Mouse (Mus musculus) gastrocnemius, adult 2 months (tissue): ENCODE measurements around the gene Tbc1d10a. TPM values are rescaled to one million over a fixed set of nuclear protein-coding genes. Genes with fewer than 3 reads are reported as not detected.
"Not testable (repeated sequence)": the region's sequence is repeated elsewhere in the genome, so short reads cannot be mapped to it uniquely, and the experiment has no call there.

ENCODE experiments used
- DNase-seq: peaks from one replicate; pipeline ENCODE4 v3.0.0; 2022
- H3K27ac ChIP-seq: fragments of 200-600 bp; 2 replicates; pipeline ENCODE4 v1.8.1; 2022; ENCODE audit warnings: mild to moderate bottlenecking
- H3K4me3 ChIP-seq: fragments of 200-600 bp; 2 replicates; pipeline ENCODE4 v1.8.1; 2022; ENCODE audit warnings: mild to moderate bottlenecking, moderate library complexity
- CTCF ChIP-seq: fragments of 200-600 bp; IDR thresholded peaks from 2 replicates; pipeline ENCODE4 v1.8.1; 2022; ENCODE audit warnings: antibody characterized with exemption, mild to moderate bottlenecking, moderate library complexity
- intact Hi-C: fragments of 180-260 bp; cut with DNase I; formaldehyde crosslinking; loops from one replicate; pipeline ENCODE4 v1.15.1; 2025
- total RNA-seq, 2 experiments: library from RNA; stranded (reverse); gene quantifications; 2 replicates each; pipeline ENCODE4 v1.2.3; 2021

Tbc1d10a gene
- total RNA-seq, 2 experiments from 2014 or later: 3.1 to 5.2 TPM

DNA sequence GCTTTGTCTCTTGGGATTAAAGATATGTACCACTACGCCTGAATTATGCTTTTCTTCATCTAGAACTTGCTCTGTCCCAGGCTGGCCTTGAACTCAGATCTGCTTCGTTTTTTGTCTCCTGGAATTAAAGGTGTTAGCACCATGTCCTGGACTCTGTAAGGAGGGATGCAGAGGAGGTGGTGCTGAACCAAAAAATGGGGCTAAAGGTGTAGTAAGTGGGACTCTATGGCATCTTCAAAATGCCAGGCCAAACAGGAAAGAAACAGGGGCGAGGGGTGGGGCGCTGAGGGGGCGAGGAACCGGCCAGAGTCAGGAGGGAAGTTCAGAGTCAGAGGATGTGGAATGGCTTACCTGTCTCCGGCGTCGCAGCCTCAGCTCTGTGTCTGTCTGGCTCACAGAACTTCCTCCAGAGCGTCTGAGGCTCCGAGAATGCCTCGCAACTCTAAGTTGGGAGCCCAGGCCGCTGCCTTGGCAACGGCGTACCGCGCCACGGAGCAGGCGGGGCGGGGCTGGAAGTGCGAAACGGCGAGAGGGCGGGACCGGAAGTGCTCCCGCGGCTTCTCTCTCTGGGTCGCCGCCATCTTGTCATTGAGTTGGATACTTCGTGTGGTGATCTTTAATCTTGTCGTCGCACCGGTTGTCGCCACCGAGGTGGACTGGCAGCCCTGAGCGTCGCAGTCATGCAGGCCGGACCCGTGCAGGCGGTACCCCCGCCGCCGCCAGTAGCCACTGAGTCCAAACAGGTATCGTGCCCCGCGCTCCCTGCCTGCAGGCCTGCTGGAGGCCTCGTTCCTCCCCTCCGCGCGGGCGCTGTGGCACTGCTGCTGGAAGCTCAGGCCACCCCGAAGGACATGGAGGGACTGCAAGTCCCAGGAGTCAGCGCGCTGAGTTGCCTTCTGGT, 26.5 kb upstream of the Tbc1d10a start, which contains the start of the genes Ccdc157 and Sf3a1:
Ccdc157 (minus strand) TSS at position 486 of the 901 bp plus-strand sequence.
Sf3a1 (plus strand) TSS at position 543 of the 901 bp plus-strand sequence.
- peak; percentile 97 for DNase-seq
- Histone ChIP-seq H3K4me3 (peak within 1 kb of the TSS; percentile 98), H3K27ac (peak within 1 kb of the TSS; percentile 89)
- peak; percentile 14; the same call in 1 of the 2 replicates for TF ChIP-seq CTCF
- intact Hi-C loops: loop anchor here (1.0 to 10.0 kb wide), 2 partner anchors 25 to 55 kb away; partner anchors contain the start of genes Castor1 and Rnf215

DNA sequence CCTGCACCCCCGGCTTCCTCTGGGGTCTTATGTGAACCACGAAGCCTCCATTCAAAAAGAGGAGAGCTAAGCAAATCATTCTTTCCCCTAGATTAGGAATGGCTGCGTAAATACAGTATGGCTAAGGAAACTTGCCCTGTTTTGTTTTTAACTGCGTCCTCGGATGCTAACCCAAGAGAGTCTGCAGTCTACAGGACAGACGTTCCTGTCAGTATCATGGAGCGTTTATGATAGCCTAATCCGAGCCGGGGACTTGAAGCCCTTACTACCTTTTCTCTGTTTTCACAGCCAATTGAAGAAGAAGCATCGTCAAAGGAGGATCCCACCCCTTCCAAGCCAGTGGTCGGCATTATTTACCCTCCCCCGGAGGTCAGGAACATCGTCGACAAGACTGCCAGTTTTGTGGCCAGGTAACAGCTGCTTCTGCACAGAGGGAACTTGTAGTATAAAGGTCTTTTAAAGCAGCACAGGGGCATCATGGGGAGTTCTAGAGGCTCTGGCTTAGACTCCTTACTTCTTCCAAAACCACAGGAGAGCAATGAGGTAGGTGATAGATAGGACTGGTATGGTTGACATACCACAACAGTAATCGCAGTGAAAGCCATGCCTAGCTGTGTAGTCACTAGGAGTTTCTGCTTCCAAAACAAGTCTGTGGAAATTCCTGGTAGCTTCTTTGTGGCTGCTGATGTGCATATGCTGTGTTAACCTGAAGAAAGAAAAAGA, 25.7 kb upstream of the Tbc1d10a start:
- no peak for TF ChIP-seq CTCF
- peak overlapping the region; percentile 89 for H3K27ac ChIP-seq
- intact Hi-C loops: loop anchor here (1.0 to 10.0 kb wide), 2 partner anchors 26 to 54 kb away; partner anchors contain the start of genes Castor1 and Rnf215
- DNase-seq: no peak
- H3K4me3 ChIP-seq: peak overlapping the region; percentile 98

- no peak for TF ChIP-seq CTCF
- H3K27ac ChIP-seq: no peak overlapping the region
- no peak for DNase-seq
- intact Hi-C loops: loop anchor here (10.0 kb wide), 1 partner anchor 50 kb away; the partner anchor contains the start of gene Castor1
- H3K4me3 ChIP-seq: no peak overlapping the region
These were observed 21.9 kb upstream of the Tbc1d10a start for GRCm38 (mm10) chr11:4164701-4165100.

GRCm38 (mm10) chr11:4166467-4167090, 20.0 kb upstream of the Tbc1d10a start:
- DNase-seq: no peak
- no peak overlapping the region for H3K27ac ChIP-seq
- no peak for TF ChIP-seq CTCF
- intact Hi-C loops: loop anchor here (10.0 kb wide), 1 partner anchor 48 kb away; the partner anchor contains the start of gene Castor1
- no peak overlapping the region for H3K4me3 ChIP-seq

DNA sequence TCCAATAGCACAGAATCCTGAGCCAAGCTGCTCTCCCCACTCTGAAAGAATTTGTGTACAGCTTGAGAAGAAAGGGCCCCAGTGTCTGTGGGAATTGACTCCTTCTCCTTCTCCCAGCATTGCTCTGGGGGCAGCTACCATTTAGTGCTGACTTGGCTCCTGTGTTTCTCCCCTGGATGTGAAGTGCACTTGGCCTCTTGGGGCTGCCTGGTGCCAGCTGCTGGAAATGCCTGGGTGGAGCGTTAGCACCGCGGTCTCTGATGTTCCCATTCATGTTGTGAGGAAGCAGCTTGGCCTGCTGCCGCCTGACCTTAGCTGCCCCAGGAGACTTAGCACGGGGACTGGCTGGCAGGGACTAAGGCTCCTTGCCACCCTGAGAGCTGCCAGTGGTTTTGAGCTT, 12.0 kb upstream of the Tbc1d10a start:
- peak; percentile 95 for DNase-seq
- 0 out of 2 replicates have a peak, but pooled peaks have one; percentile 0 for TF ChIP-seq CTCF
- intact Hi-C loops: no loop called here
- peak overlapping the region; percentile 22 for H3K4me3 ChIP-seq
- peak overlapping the region; percentile 78 for H3K27ac ChIP-seq

GRCm38 (mm10) chr11:4177716-4178115, 8.9 kb upstream of the Tbc1d10a start:
- intact Hi-C loops: no loop called here
- peak overlapping the region; percentile 44 for H3K27ac ChIP-seq
- no peak for TF ChIP-seq CTCF
- peak; percentile 61 for DNase-seq
- no peak overlapping the region for H3K4me3 ChIP-seq

DNA sequence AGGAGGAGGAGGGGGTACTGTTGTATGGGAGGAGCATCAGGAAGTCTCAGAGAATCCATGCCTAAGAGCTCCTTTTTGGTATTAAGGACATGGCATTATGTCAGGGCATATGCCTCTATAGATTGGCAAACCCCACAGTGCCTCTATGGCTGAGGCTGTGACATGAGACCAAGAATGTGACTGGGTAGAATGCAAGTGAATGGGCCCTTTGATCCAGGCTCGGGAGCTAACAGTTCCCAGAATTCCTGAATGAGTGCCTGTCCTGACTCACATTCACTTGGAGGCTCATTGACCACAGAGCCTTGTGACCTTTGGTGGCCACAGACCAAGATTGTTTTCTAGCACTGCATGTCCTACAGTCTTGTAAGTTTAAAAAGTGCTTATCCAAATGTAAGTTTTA, 4.5 kb upstream of the Tbc1d10a start:
- DNase-seq: no peak
- intact Hi-C loops: no loop called here
- no peak for TF ChIP-seq CTCF
- H3K27ac ChIP-seq: peak overlapping the region; percentile 48
- no peak overlapping the region for H3K4me3 ChIP-seq

GRCm38 (mm10) chr11:4183511-4183910, 3.1 kb upstream of the Tbc1d10a start:
- no peak for TF ChIP-seq CTCF
- Histone ChIP-seq H3K4me3 (no peak overlapping the region), H3K27ac (peak overlapping the region; percentile 48)
- intact Hi-C loops: no loop called here
- no peak for DNase-seq

GRCm38 (mm10) chr11:4184251-4184952, 2.2 kb upstream of the Tbc1d10a start:
- DNase-seq: no peak
- H3K4me3 ChIP-seq: no peak overlapping the region
- peak overlapping the region; percentile 48 for H3K27ac ChIP-seq
- intact Hi-C loops: no loop called here
- peak; percentile 29; the same call in 1 of the 2 replicates for TF ChIP-seq CTCF

GRCm38 (mm10) chr11:4185480-4185879, 1.1 kb upstream of the Tbc1d10a start:
- H3K4me3 ChIP-seq, H3K27ac ChIP-seq, DNase-seq, intact Hi-C loops: not testable (repeated sequence)

DNA sequence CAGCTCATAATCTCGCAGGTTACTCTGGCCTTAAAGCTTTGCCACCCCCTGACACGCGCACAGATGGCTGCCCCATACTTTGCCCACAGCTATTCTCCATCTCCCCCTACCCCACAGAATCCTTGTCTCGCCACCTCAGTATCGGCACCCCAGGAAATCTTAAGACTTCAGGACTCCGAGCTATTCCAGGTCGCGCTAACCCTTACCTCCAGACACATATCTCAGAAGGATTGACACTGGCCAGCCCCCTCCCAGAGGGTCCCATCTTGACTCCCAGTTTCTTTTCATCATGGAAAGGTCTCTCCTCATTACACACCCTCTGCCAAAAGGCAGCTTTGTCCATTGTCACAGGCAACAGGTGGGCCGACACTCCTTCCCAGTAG, 720 bp downstream of the Tbc1d10a start:
- no peak for DNase-seq
- TF ChIP-seq CTCF: no peak
- Histone ChIP-seq H3K4me3 (peak overlapping the region; percentile 90), H3K27ac (peak overlapping the region; percentile 93)
- intact Hi-C loops: no loop called here

DNA sequence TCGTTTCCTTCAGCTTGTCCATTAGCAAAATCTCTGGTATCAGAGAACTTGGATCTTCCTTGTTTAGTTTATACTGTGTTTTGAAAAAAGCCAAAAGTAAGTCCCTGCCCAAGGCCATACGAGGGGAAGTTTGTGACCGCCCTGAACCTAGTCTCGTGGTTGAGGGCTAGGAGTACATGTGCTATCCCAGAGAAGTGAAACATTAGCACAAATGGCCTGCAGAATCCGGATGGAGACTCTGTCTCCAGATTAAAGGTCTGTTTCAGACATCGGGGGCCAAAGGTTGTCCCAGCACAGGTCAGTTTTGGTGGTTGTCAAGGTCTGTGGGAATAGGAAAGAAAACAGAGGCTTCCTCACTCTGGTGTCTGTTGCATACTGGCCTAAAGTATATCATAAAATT, 2.6 kb downstream of the Tbc1d10a start:
- no peak for DNase-seq
- intact Hi-C loops: no loop called here
- no peak for TF ChIP-seq CTCF
- peak overlapping the region; percentile 90 for H3K4me3 ChIP-seq
- H3K27ac ChIP-seq: peak overlapping the region; percentile 93
